ENCODE assay signal across 18 mouse cellular contexts in the genomic region with DNA sequence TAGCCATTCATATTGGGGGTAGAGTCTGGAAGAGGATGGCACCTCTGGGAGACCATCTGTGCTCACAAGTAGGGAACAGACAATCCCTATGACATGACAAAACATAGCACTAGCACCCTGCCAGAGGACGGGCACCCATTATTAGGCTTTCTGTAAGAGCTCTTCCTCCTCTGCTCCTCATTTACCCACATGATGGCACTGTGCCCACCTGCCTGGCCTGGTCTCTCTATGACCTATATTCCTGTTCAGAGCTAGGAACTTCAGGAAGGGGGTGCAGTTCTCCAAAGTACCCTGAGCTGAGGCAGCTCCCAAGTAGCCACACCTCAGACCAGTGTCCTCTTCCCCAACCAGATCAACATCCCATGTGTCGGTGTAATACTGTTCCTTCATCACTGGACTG.
A peak's percentile ranks its signal among the peaks of the same experiment; 100 is the strongest.
DNase-seq lines count a peak whose midpoint lies in the region; ATAC-seq and TF ChIP-seq lines count a peak whose summit lies in the region.
"Had no signal": no experiment of that assay in that cellular context is flagged by ENCODE, and none has a peak within 500 bp of the region (broad histone marks: within the 10 kb centered on the region; RNA-seq: fewer than 3 reads in every experiment).

No protein-coding gene starts in this region.

- 91% methylated on average over 2 of the region's 2 CpGs for WGBS in forebrain, embryonic 12.5 days
- 75% methylated on average over 2 of the region's 2 CpGs for WGBS in forebrain, embryonic 13.5 days
- WGBS in midbrain, embryonic 12.5 days, result 75% methylated on average over 2 of the region's 2 CpGs
- WGBS in heart, adult 2 months, result 73% methylated on average over 2 of the region's 2 CpGs

- no peak overlapping the region for H3K9ac ChIP-seq in forebrain, embryonic 12.5 days
- H3K9ac ChIP-seq in forebrain, embryonic 13.5 days, result no peak overlapping the region
- H3K9ac ChIP-seq in midbrain, embryonic 12.5 days (replicated peaks), result peak overlapping the region; percentile 12; the same call in 1 of the 2 replicates
- H3K9ac ChIP-seq in heart, adult 2 months (ENCODE audit: low read depth, low read length), result no peak overlapping the region
- H3K9ac ChIP-seq: hindbrain, embryonic 15.5 days; neural tube, embryonic 13.5 days had no signal

- no peak overlapping the region for H3K4me2 ChIP-seq in forebrain, embryonic 12.5 days
- no peak overlapping the region for H3K4me2 ChIP-seq in forebrain, embryonic 13.5 days
- no peak overlapping the region for H3K4me2 ChIP-seq in midbrain, embryonic 12.5 days (replicated peaks)
- H3K4me2 ChIP-seq: hindbrain, embryonic 15.5 days; neural tube, embryonic 13.5 days had no signal

- no peaks in the 10 kb centered on the region for H3K79me2 ChIP-seq in heart, adult 2 months (replicated peaks; ENCODE audit: control insufficient read depth, insufficient read depth, low read length)

- intact Hi-C loops in heart, adult 2 months (cut with DNase I), result no loop called here

- peaks cover 23% of the 10 kb centered on the region for H3K36me3 ChIP-seq in forebrain, embryonic 12.5 days (replicated peaks)
- H3K36me3 ChIP-seq in forebrain, embryonic 13.5 days (ENCODE audit: poor library complexity, severe bottlenecking), result peaks cover 18% of the 10 kb centered on the region; the same call in 1 of the 2 replicates
- H3K36me3 ChIP-seq in midbrain, embryonic 12.5 days, result peaks cover 53% of the 10 kb centered on the region
- H3K36me3 ChIP-seq in heart, adult 2 months (ENCODE audit: control insufficient read depth, insufficient read depth, low read length), result no peaks in the 10 kb centered on the region
- H3K36me3 ChIP-seq: hindbrain, embryonic 15.5 days; neural tube, embryonic 13.5 days had no signal

- TF ChIP-seq POLR2A in heart, adult 2 months (IDR thresholded peaks at IDR 0.05; ENCODE audit: insufficient read depth, low read depth, low read length), result no peak

- no peak for TF ChIP-seq CTCF in heart, adult 2 months (IDR thresholded peaks at IDR 0.05)

- TF ChIP-seq EP300 in heart, adult 2 months (IDR thresholded peaks at IDR 0.05; ENCODE audit: insufficient read depth, low read depth, low read length), result no peak

- peak; percentile 53 for DNase-seq in brain, adult 2 months (ENCODE audit: low read depth, low spot score)
- DNase-seq in cerebellum, adult 9-10 months, result peak; percentile 58
- DNase-seq in neural tube, embryonic 10.5 days (ENCODE audit: extremely low spot score, low spot score), result no peak
- no peak for DNase-seq in heart, adult 2 months
- DNase-seq in lung, adult 18-20 months, result no peak
- DNase-seq: adrenal gland, postnatal 36 days; gastrocnemius, postnatal 10 days; kidney, adult 11 months; lung, adult 2 months; lung, postnatal 36 days; spleen, adult 18-20 months had no signal

- no peak for ATAC-seq in forebrain, embryonic 12.5 days (ENCODE audit: low FRiP score)
- no peak for ATAC-seq in forebrain, embryonic 13.5 days
- ATAC-seq in midbrain, embryonic 12.5 days (ENCODE audit: low FRiP score, low read depth), result no peak
- ATAC-seq: forebrain, embryonic 14.5 days had no signal

- H3K27ac ChIP-seq in forebrain, embryonic 12.5 days, result peak overlapping the region; percentile 47; the same call in 1 of the 2 replicates
- no peak overlapping the region for H3K27ac ChIP-seq in forebrain, embryonic 13.5 days
- H3K27ac ChIP-seq in midbrain, embryonic 12.5 days (replicated peaks), result peak overlapping the region; percentile 43; the same call in 1 of the 2 replicates
- no peak overlapping the region for H3K27ac ChIP-seq in heart, adult 2 months
- H3K27ac ChIP-seq: hindbrain, embryonic 15.5 days; kidney, postnatal 0 days; neural tube, embryonic 13.5 days had no signal

- H3K4me3 ChIP-seq in forebrain, embryonic 12.5 days (replicated peaks), result no peak overlapping the region
- no peak overlapping the region for H3K4me3 ChIP-seq in forebrain, embryonic 13.5 days
- no peak overlapping the region for H3K4me3 ChIP-seq in midbrain, embryonic 12.5 days
- H3K4me3 ChIP-seq in heart, adult 2 months, result no peak overlapping the region
- H3K4me3 ChIP-seq: hindbrain, embryonic 15.5 days; neural tube, embryonic 13.5 days had no signal

- no peaks in the 10 kb centered on the region for H3K27me3 ChIP-seq in forebrain, embryonic 12.5 days
- no peaks in the 10 kb centered on the region for H3K27me3 ChIP-seq in forebrain, embryonic 13.5 days
- no peaks in the 10 kb centered on the region for H3K27me3 ChIP-seq in midbrain, embryonic 12.5 days
- no peaks in the 10 kb centered on the region for H3K27me3 ChIP-seq in heart, adult 2 months (ENCODE audit: control insufficient read depth, insufficient read depth, low read length)
- H3K27me3 ChIP-seq: hindbrain, embryonic 15.5 days had no signal

- no peaks in the 10 kb centered on the region for H3K9me3 ChIP-seq in forebrain, embryonic 12.5 days
- no peaks in the 10 kb centered on the region for H3K9me3 ChIP-seq in forebrain, embryonic 13.5 days (replicated peaks)
- no peaks in the 10 kb centered on the region for H3K9me3 ChIP-seq in midbrain, embryonic 12.5 days
- H3K9me3 ChIP-seq: hindbrain, embryonic 15.5 days; neural tube, embryonic 13.5 days had no signal

- peaks cover 56% of the 10 kb centered on the region for H3K4me1 ChIP-seq in forebrain, embryonic 12.5 days
- H3K4me1 ChIP-seq in forebrain, embryonic 13.5 days, result peaks cover 15% of the 10 kb centered on the region
- peaks cover 42% of the 10 kb centered on the region for H3K4me1 ChIP-seq in midbrain, embryonic 12.5 days
- H3K4me1 ChIP-seq in heart, adult 2 months (ENCODE audit: control insufficient read depth, insufficient read depth, low read length), result no peaks in the 10 kb centered on the region

Comparison
In these comparisons a context has a peak if more than half of its experiments do, and no peak if none do; other contexts are left out.
1. H3K27ac ChIP-seq: peak in forebrain, embryonic 12.5 days (single experiment) and midbrain, embryonic 12.5 days (single experiment); none in forebrain, embryonic 13.5 days (single experiment) and heart, adult 2 months (single experiment).
2. DNase-seq: peak in brain, adult 2 months (single experiment) and cerebellum, adult 9-10 months (single experiment); none in neural tube, embryonic 10.5 days (single experiment), heart, adult 2 months (0 of 2) and lung, adult 18-20 months (0 of 2).